Mouse (Mus musculus): Measurements from ENCODE around the gene Gnaq.
"Not testable (repeated sequence)": the region's sequence is repeated elsewhere in the genome, so short reads cannot be mapped to it uniquely, and the experiment has no call there.

Gene Gnaq

GRCm38 (mm10) chr19:16142990-16143389 lies 10.4 kb downstream of the Gnaq start:
- in situ Hi-C loops (cut with MboI, MseI), result loop anchor here in 1 of 2 experiments (5.0 kb wide), 1 partner anchor 104 kb away; no protein-coding TSS in a partner anchor

GRCm38 (mm10) chr19:16147446-16147845 lies 14.8 kb downstream of the Gnaq start:
- in situ Hi-C loops (cut with MboI, MseI), result no loop called here

GRCm38 (mm10) chr19:16149094-16149493 lies 16.5 kb downstream of the Gnaq start:
- in situ Hi-C loops (cut with MboI, MseI), result no loop called here

GRCm38 (mm10) chr19:16150328-16150727 lies 17.7 kb downstream of the Gnaq start:
- in situ Hi-C loops (cut with MboI, MseI), result loop anchor here in 1 of 2 experiments (10.0 kb wide), 1 partner anchor 74 kb away; no protein-coding TSS in a partner anchor

GRCm38 (mm10) chr19:16153851-16154250 lies 21.2 kb downstream of the Gnaq start:
- in situ Hi-C loops (cut with MboI, MseI), result loop anchor here in 1 of 2 experiments (10.0 kb wide), 1 partner anchor 71 kb away; no protein-coding TSS in a partner anchor

- in situ Hi-C loops (cut with MboI, MseI), result loop anchor here in 1 of 2 experiments (10.0 kb wide), 1 partner anchor 70 kb away; no protein-coding TSS in a partner anchor
These were observed 21.8 kb downstream of the Gnaq start for GRCm38 (mm10) chr19:16154480-16154879.

- in situ Hi-C loops (cut with MboI, MseI), result loop anchor here in 1 of 2 experiments (10.0 kb wide), 1 partner anchor 68 kb away; no protein-coding TSS in a partner anchor
These were observed 24.5 kb downstream of the Gnaq start for GRCm38 (mm10) chr19:16157120-16157519.

GRCm38 (mm10) chr19:16160759-16161158 lies 28.1 kb downstream of the Gnaq start:
- in situ Hi-C loops (cut with MboI, MseI), result no loop called here

- in situ Hi-C loops (cut with MboI, MseI), result no loop called here
These were observed 28.6 kb downstream of the Gnaq start for GRCm38 (mm10) chr19:16161222-16161621.

GRCm38 (mm10) chr19:16164396-16164795 lies 31.8 kb downstream of the Gnaq start:
- in situ Hi-C loops (cut with MboI, MseI), result not testable (repeated sequence)

GRCm38 (mm10) chr19:16167185-16167584 lies 34.6 kb downstream of the Gnaq start:
- in situ Hi-C loops (cut with MboI, MseI), result no loop called here

GRCm38 (mm10) chr19:16168192-16168591 lies 35.6 kb downstream of the Gnaq start:
- in situ Hi-C loops (cut with MboI, MseI), result no loop called here

GRCm38 (mm10) chr19:16168653-16169198 lies 36.1 kb downstream of the Gnaq start:
- in situ Hi-C loops (cut with MboI, MseI), result no loop called here

GRCm38 (mm10) chr19:16170724-16171123 lies 38.1 kb downstream of the Gnaq start:
- in situ Hi-C loops (cut with MboI, MseI), result no loop called here

GRCm38 (mm10) chr19:16173721-16174120 lies 41.1 kb downstream of the Gnaq start:
- in situ Hi-C loops (cut with MboI, MseI), result no loop called here

- in situ Hi-C loops (cut with MboI, MseI), result no loop called here
These were observed 43.8 kb downstream of the Gnaq start for GRCm38 (mm10) chr19:16176426-16176825.

GRCm38 (mm10) chr19:16177139-16177727 lies 44.6 kb downstream of the Gnaq start:
- in situ Hi-C loops (cut with MboI, MseI), result no loop called here

GRCm38 (mm10) chr19:16181258-16181657 lies 48.6 kb downstream of the Gnaq start:
- in situ Hi-C loops (cut with MboI, MseI), result no loop called here

GRCm38 (mm10) chr19:16181852-16182475 lies 49.3 kb downstream of the Gnaq start:
- in situ Hi-C loops (cut with MboI, MseI), result no loop called here

GRCm38 (mm10) chr19:16183592-16184365 lies 51.1 kb downstream of the Gnaq start:
- in situ Hi-C loops (cut with MboI, MseI), result no loop called here

GRCm38 (mm10) chr19:16186984-16187383 lies 54.4 kb downstream of the Gnaq start:
- in situ Hi-C loops (cut with MboI, MseI), result no loop called here

- in situ Hi-C loops (cut with MboI, MseI), result no loop called here
These were observed 55.3 kb downstream of the Gnaq start for GRCm38 (mm10) chr19:16187952-16188351.
